Mouse (Mus musculus) MEL (cell line): ENCODE measurements around the gene Nup37.

Experiments
- CTCF ChIP-seq, 3 experiments: IDR thresholded peaks in 2 of 3; conservative IDR thresholded peaks in 1 of 3; 2 replicates each; pipeline ENCODE4 v1.5.1; 2011 to 2012; ENCODE audit warnings: low read length in 3 of 3, low read depth in 2 of 3, mild to moderate bottlenecking in 2 of 3, improper control_type of control experiment in 1 of 3, inconsistent platforms in 1 of 3, mixed read lengths in 1 of 3, moderate library complexity in 1 of 3; ENCODE audit not compliant: control insufficient read depth in 1 of 3, insufficient read depth in 1 of 3, poor library complexity in 1 of 3, severe bottlenecking in 1 of 3
- POLR2A ChIP-seq, 2 experiments: IDR thresholded peaks; 2 replicates each; pipeline ENCODE4 v1.6.1; 2011 to 2012; ENCODE audit warnings: low read length in 2 of 2, mild to moderate bottlenecking in 2 of 2, control low read depth in 1 of 2, improper control_type of control experiment in 1 of 2, low read depth in 1 of 2, moderate library complexity in 1 of 2; ENCODE audit not compliant: control insufficient read depth in 1 of 2, insufficient read depth in 1 of 2, poor library complexity in 1 of 2

- TF ChIP-seq POLR2A (IDR thresholded peaks at IDR 0.05; ENCODE audit: control insufficient read depth in 1 of 2, insufficient read depth in 1 of 2, low read depth in 1 of 2, low read length in 2 of 2, poor library complexity in 1 of 2): no peak
- no peak for TF ChIP-seq CTCF (IDR thresholded peaks at IDR 0.05 in 2 of 3, conservative IDR thresholded peaks at IDR 0.05 in 1 of 3; ENCODE audit: control insufficient read depth in 1 of 3, insufficient read depth in 1 of 3, low read depth in 2 of 3, low read length in 3 of 3, poor library complexity in 1 of 3, severe bottlenecking in 1 of 3)
These were observed 65.9 kb downstream of the Nup37 start for GRCm38 (mm10) chr10:88212644-88213043.
